Mouse (Mus musculus): ENCODE results near the gene Gm47289. TPM values are rescaled to one million over a fixed set of nuclear protein-coding genes. Genes with fewer than 3 reads are reported as not detected.

Gm47289 gene
- polyA plus RNA-seq, 1 experiment, result not detected

- no peak for TF ChIP-seq CTCF (IDR thresholded peaks at IDR 0.05; ENCODE audit: borderline replicate concordance, extremely low read depth, insufficient read depth, insufficient read length)
- TF ChIP-seq POLR2A (IDR thresholded peaks at IDR 0.05; ENCODE audit: borderline replicate concordance, extremely low read depth, insufficient read depth, insufficient read length, poor library complexity, severe bottlenecking), result no peak
These were observed 15.6 kb upstream of the Gm47289 start for GRCm38 (mm10) chr9:119143372-119143771.

GRCm38 (mm10) chr9:119144696-119145095 is 14.3 kb upstream of the Gm47289 start:
- TF ChIP-seq CTCF (IDR thresholded peaks at IDR 0.05; ENCODE audit: borderline replicate concordance, extremely low read depth, insufficient read depth, insufficient read length) (no peak), POLR2A (IDR thresholded peaks at IDR 0.05; ENCODE audit: borderline replicate concordance, extremely low read depth, insufficient read depth, insufficient read length, poor library complexity, severe bottlenecking) (no peak)
- DNase-seq (ENCODE audit: low read depth), result peak; percentile 53

More at GRCm38 (mm10) chr9:119143372-119143771, 15.6 kb upstream of the Gm47289 start:
- no peak for DNase-seq (ENCODE audit: low read depth)

- TF ChIP-seq POLR2A (IDR thresholded peaks at IDR 0.05; ENCODE audit: borderline replicate concordance, extremely low read depth, insufficient read depth, insufficient read length, poor library complexity, severe bottlenecking), result no peak
- TF ChIP-seq CTCF (IDR thresholded peaks at IDR 0.05; ENCODE audit: borderline replicate concordance, extremely low read depth, insufficient read depth, insufficient read length), result no peak
- DNase-seq (ENCODE audit: low read depth), result no peak
These were observed 13.8 kb upstream of the Gm47289 start for GRCm38 (mm10) chr9:119145137-119145536.

- no peak for DNase-seq (ENCODE audit: low read depth)
- TF ChIP-seq CTCF (IDR thresholded peaks at IDR 0.05; ENCODE audit: borderline replicate concordance, extremely low read depth, insufficient read depth, insufficient read length), result no peak
- no peak for TF ChIP-seq POLR2A (IDR thresholded peaks at IDR 0.05; ENCODE audit: borderline replicate concordance, extremely low read depth, insufficient read depth, insufficient read length, poor library complexity, severe bottlenecking)
These were observed 13.3 kb upstream of the Gm47289 start for GRCm38 (mm10) chr9:119145638-119146037.

- no peak for TF ChIP-seq POLR2A (IDR thresholded peaks at IDR 0.05; ENCODE audit: borderline replicate concordance, extremely low read depth, insufficient read depth, insufficient read length, poor library complexity, severe bottlenecking)
- TF ChIP-seq CTCF (IDR thresholded peaks at IDR 0.05; ENCODE audit: borderline replicate concordance, extremely low read depth, insufficient read depth, insufficient read length), result no peak
- DNase-seq (ENCODE audit: low read depth), result peak; percentile 13
These were observed 12.7 kb upstream of the Gm47289 start for GRCm38 (mm10) chr9:119146098-119146770.

- TF ChIP-seq CTCF (IDR thresholded peaks at IDR 0.05; ENCODE audit: borderline replicate concordance, extremely low read depth, insufficient read depth, insufficient read length) (no peak), POLR2A (IDR thresholded peaks at IDR 0.05; ENCODE audit: borderline replicate concordance, extremely low read depth, insufficient read depth, insufficient read length, poor library complexity, severe bottlenecking) (no peak)
- peak; percentile 35 for DNase-seq (ENCODE audit: low read depth)
These were observed 9.4 kb upstream of the Gm47289 start for GRCm38 (mm10) chr9:119149601-119150000.

- TF ChIP-seq POLR2A (IDR thresholded peaks at IDR 0.05; ENCODE audit: borderline replicate concordance, extremely low read depth, insufficient read depth, insufficient read length, poor library complexity, severe bottlenecking) (no peak), CTCF (IDR thresholded peaks at IDR 0.05; ENCODE audit: borderline replicate concordance, extremely low read depth, insufficient read depth, insufficient read length) (no peak)
- DNase-seq (ENCODE audit: low read depth), result no peak
These were observed 7.2 kb upstream of the Gm47289 start for GRCm38 (mm10) chr9:119151751-119152150.

- no peak for DNase-seq (ENCODE audit: low read depth)
- TF ChIP-seq CTCF (IDR thresholded peaks at IDR 0.05; ENCODE audit: borderline replicate concordance, extremely low read depth, insufficient read depth, insufficient read length) (no peak), POLR2A (IDR thresholded peaks at IDR 0.05; ENCODE audit: borderline replicate concordance, extremely low read depth, insufficient read depth, insufficient read length, poor library complexity, severe bottlenecking) (no peak)
These were observed 3.5 kb upstream of the Gm47289 start for GRCm38 (mm10) chr9:119155416-119155815.

- no peak for TF ChIP-seq CTCF (IDR thresholded peaks at IDR 0.05; ENCODE audit: borderline replicate concordance, extremely low read depth, insufficient read depth, insufficient read length)
- TF ChIP-seq POLR2A (IDR thresholded peaks at IDR 0.05; ENCODE audit: borderline replicate concordance, extremely low read depth, insufficient read depth, insufficient read length, poor library complexity, severe bottlenecking), result no peak
- peak; percentile 29 for DNase-seq (ENCODE audit: low read depth)
These were observed 3.1 kb upstream of the Gm47289 start for GRCm38 (mm10) chr9:119155826-119156225.

GRCm38 (mm10) chr9:119156278-119157201 is 2.4 kb upstream of the Gm47289 start, which contains the start of gene Acaa1b:
Gene Acaa1b, minus strand, starts transcription at chr9:119157093.
- peak; percentile 78 for TF ChIP-seq CTCF (IDR thresholded peaks at IDR 0.05; ENCODE audit: borderline replicate concordance, extremely low read depth, insufficient read depth, insufficient read length)
- TF ChIP-seq POLR2A (IDR thresholded peaks at IDR 0.05; ENCODE audit: borderline replicate concordance, extremely low read depth, insufficient read depth, insufficient read length, poor library complexity, severe bottlenecking), result no peak
- DNase-seq (ENCODE audit: low read depth), result peak; percentile 85

GRCm38 (mm10) chr9:119160689-119161088 is 1.7 kb downstream of the Gm47289 start:
- TF ChIP-seq CTCF (IDR thresholded peaks at IDR 0.05; ENCODE audit: borderline replicate concordance, extremely low read depth, insufficient read depth, insufficient read length) (no peak), POLR2A (IDR thresholded peaks at IDR 0.05; ENCODE audit: borderline replicate concordance, extremely low read depth, insufficient read depth, insufficient read length, poor library complexity, severe bottlenecking) (no peak)
- DNase-seq (ENCODE audit: low read depth), result no peak

Measured in brain, embryonic 14.5 days (tissue).